Mouse (Mus musculus): ENCODE data around the gene Fbxo27. TPM values are rescaled to one million over a fixed set of nuclear protein-coding genes. Genes with fewer than 3 reads are reported as not detected.

Fbxo27 gene
- 0.37 and 0.55 TPM in 2 replicates for polyA plus RNA-seq (2012; rRNA removed)
- polyA plus RNA-seq (2014; fragmentation: Nextera tagmentation; extraction: Ambion mirVana) = 0.09 and 0.15 TPM in 2 replicates

GRCm38 (mm10) chr7:28692545-28693320 is at the start of gene Fbxo27:
Fbxo27 (plus strand) TSS chr7:28692849.
- 33% methylated on average over 30 of the region's 30 CpGs for WGBS (ENCODE audit: insufficient replicate concordance)
- Histone ChIP-seq H3K27ac (no peak within 1 kb of the TSS), H3K4me2 (ENCODE audit: low read depth) (peak within 1 kb of the TSS; percentile 56), H3K36me3 (replicated peaks; ENCODE audit: control insufficient read depth, insufficient read depth, low read depth) (no peaks in the 10 kb centered on the region), H3K27me3 (ENCODE audit: control insufficient read depth, insufficient read depth, low read length) (peaks cover 19% of the 10 kb centered on the region), H3K9me3 (ENCODE audit: control insufficient read depth, low read length) (no peaks in the 10 kb centered on the region), H3K4me1 (replicated peaks; ENCODE audit: control insufficient read depth in 2 of 2, insufficient read depth in 2 of 2, low read length in 1 of 2) (no peaks in the 10 kb centered on the region), H3K4me3 (ENCODE audit: insufficient read depth in 1 of 2, low read depth in 2 of 2, low read length in 2 of 2) (peak within 1 kb of the TSS; percentile 5 to 26; a peak in 3 of 4 replicates), H3K9ac (replicated peaks) (no peak within 1 kb of the TSS)
- no peak for ATAC-seq (ENCODE audit: insufficient read depth)
- no peak for TF ChIP-seq CTCF (IDR thresholded peaks at IDR 0.05; ENCODE audit: low read depth)
- no peak for TF ChIP-seq EP300 (IDR thresholded peaks at IDR 0.05; ENCODE audit: low read depth)
- DNase-seq (ENCODE audit: low read depth in 3 of 3, low spot score in 3 of 3) = no peak

GRCm38 (mm10) chr7:28645366-28645765 is 47.3 kb upstream of the Fbxo27 start:
- DNase-seq (ENCODE audit: low read depth in 3 of 3, low spot score in 3 of 3) = no peak
- 66% methylated on average over 6 of the region's 6 CpGs for WGBS (ENCODE audit: insufficient replicate concordance)
- Histone ChIP-seq H3K9me3 (ENCODE audit: control insufficient read depth, low read length) (no peaks in the 10 kb centered on the region), H3K4me2 (ENCODE audit: low read depth) (no peak overlapping the region), H3K4me1 (replicated peaks; ENCODE audit: control insufficient read depth in 2 of 2, insufficient read depth in 2 of 2, low read length in 1 of 2) (no peaks in the 10 kb centered on the region; a peak in 1 of 4 replicates), H3K4me3 (ENCODE audit: insufficient read depth in 1 of 2, low read depth in 2 of 2, low read length in 2 of 2) (no peak overlapping the region), H3K27me3 (ENCODE audit: control insufficient read depth, insufficient read depth, low read length) (no peaks in the 10 kb centered on the region), H3K36me3 (replicated peaks; ENCODE audit: control insufficient read depth, insufficient read depth, low read depth) (no peaks in the 10 kb centered on the region), H3K27ac (no peak overlapping the region), H3K9ac (replicated peaks) (no peak overlapping the region)
- TF ChIP-seq CTCF (IDR thresholded peaks at IDR 0.05; ENCODE audit: low read depth) (no peak), EP300 (IDR thresholded peaks at IDR 0.05; ENCODE audit: low read depth) (no peak)
- no peak for ATAC-seq (ENCODE audit: insufficient read depth)

DNA sequence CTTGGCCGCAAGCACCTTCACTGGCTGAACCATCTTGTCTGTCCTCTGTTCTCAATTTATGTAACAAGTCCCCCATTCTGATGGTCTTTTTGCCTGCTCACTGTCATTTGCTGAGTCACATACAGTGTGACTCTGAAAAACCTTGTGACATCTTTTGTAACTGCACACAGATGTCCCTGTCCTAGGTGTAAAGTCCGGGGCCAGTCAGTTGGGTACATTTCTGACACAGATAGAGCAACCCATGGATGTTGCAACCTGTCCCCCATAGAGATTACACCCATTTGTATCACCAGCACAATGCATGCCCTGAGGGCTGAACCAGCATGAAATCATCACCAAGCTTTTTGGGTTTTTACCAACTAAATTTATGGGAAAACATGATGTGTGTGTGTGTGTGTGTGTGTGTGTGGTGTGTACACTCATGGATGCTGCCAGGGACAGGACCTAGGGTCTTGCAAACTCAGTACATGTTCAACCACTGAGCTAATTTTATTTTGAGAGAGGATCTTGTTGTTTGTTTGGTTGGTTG is 46.6 kb upstream of the Fbxo27 start:
- WGBS (ENCODE audit: insufficient replicate concordance) = 59% methylated on average over 2 of the region's 2 CpGs
- ATAC-seq (ENCODE audit: insufficient read depth) (peak; percentile 62), DNase-seq (ENCODE audit: low read depth in 3 of 3, low spot score in 3 of 3) (peak; percentile 10 to 25 (median 16))
- TF ChIP-seq CTCF (IDR thresholded peaks at IDR 0.05; ENCODE audit: low read depth) (no peak), EP300 (IDR thresholded peaks at IDR 0.05; ENCODE audit: low read depth) (no peak)
- Histone ChIP-seq H3K4me2 (ENCODE audit: low read depth) (no peak overlapping the region), H3K4me1 (replicated peaks; ENCODE audit: control insufficient read depth in 2 of 2, insufficient read depth in 2 of 2, low read length in 1 of 2) (no peaks in the 10 kb centered on the region; a peak in 1 of 4 replicates), H3K9me3 (ENCODE audit: control insufficient read depth, low read length) (no peaks in the 10 kb centered on the region), H3K27ac (no peak overlapping the region), H3K36me3 (replicated peaks; ENCODE audit: control insufficient read depth, insufficient read depth, low read depth) (no peaks in the 10 kb centered on the region), H3K9ac (replicated peaks) (no peak overlapping the region), H3K27me3 (ENCODE audit: control insufficient read depth, insufficient read depth, low read length) (no peaks in the 10 kb centered on the region), H3K4me3 (ENCODE audit: insufficient read depth in 1 of 2, low read depth in 2 of 2, low read length in 2 of 2) (no peak overlapping the region)

- H3K27ac ChIP-seq = no peak overlapping the region
- no peak for ATAC-seq (ENCODE audit: insufficient read depth)
- H3K4me1 ChIP-seq (replicated peaks; ENCODE audit: control insufficient read depth in 2 of 2, insufficient read depth in 2 of 2, low read length in 1 of 2) = no peaks in the 10 kb centered on the region; a peak in 1 of 4 replicates
- H3K36me3 ChIP-seq (replicated peaks; ENCODE audit: control insufficient read depth, insufficient read depth, low read depth) = no peaks in the 10 kb centered on the region
- H3K27me3 ChIP-seq (ENCODE audit: control insufficient read depth, insufficient read depth, low read length) = no peaks in the 10 kb centered on the region
- TF ChIP-seq EP300 (IDR thresholded peaks at IDR 0.05; ENCODE audit: low read depth) = no peak
- H3K4me3 ChIP-seq (ENCODE audit: insufficient read depth in 1 of 2, low read depth in 2 of 2, low read length in 2 of 2) = no peak overlapping the region
- no peak for DNase-seq (ENCODE audit: low read depth in 3 of 3, low spot score in 3 of 3)
- no peak overlapping the region for H3K9ac ChIP-seq (replicated peaks)
- no peaks in the 10 kb centered on the region for H3K9me3 ChIP-seq (ENCODE audit: control insufficient read depth, low read length)
- no peak overlapping the region for H3K4me2 ChIP-seq (ENCODE audit: low read depth)
- 38% methylated on average over 7 of the region's 7 CpGs for WGBS (ENCODE audit: insufficient replicate concordance)
Observed at GRCm38 (mm10) chr7:28647016-28647415, 45.6 kb upstream of the Fbxo27 start.

DNA sequence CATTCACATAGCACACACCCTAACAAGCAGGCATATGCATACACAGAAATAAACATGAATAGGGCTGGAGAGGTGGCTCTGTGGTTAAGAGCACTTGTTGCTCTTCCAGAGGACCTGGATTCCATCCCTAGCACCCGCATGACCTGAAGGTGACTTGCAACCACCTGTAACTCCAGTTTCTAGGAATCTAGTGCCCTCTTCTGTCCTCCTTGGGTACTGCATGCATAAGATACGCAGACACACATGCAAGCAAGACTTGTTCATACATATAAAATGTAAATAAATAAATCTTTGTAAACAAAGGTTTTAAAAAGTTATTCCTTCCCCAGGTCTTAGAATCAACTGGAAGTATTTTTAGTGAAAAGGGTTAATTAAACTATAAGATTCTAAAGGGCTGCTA is 41.5 kb upstream of the Fbxo27 start:
- 69% methylated on average over 2 of the region's 2 CpGs for WGBS (ENCODE audit: insufficient replicate concordance)
- Histone ChIP-seq H3K27me3 (ENCODE audit: control insufficient read depth, insufficient read depth, low read length) (no peaks in the 10 kb centered on the region), H3K9me3 (ENCODE audit: control insufficient read depth, low read length) (no peaks in the 10 kb centered on the region), H3K36me3 (replicated peaks; ENCODE audit: control insufficient read depth, insufficient read depth, low read depth) (no peaks in the 10 kb centered on the region), H3K4me2 (ENCODE audit: low read depth) (no peak overlapping the region), H3K27ac (no peak overlapping the region), H3K4me3 (ENCODE audit: insufficient read depth in 1 of 2, low read depth in 2 of 2, low read length in 2 of 2) (no peak overlapping the region), H3K9ac (replicated peaks) (no peak overlapping the region), H3K4me1 (replicated peaks; ENCODE audit: control insufficient read depth in 2 of 2, insufficient read depth in 2 of 2, low read length in 1 of 2) (no peaks in the 10 kb centered on the region; a peak in 1 of 4 replicates)
- peak; percentile 54 for TF ChIP-seq CTCF (IDR thresholded peaks at IDR 0.05; ENCODE audit: low read depth)
- no peak for TF ChIP-seq EP300 (IDR thresholded peaks at IDR 0.05; ENCODE audit: low read depth)
- ATAC-seq (ENCODE audit: insufficient read depth) (no peak), DNase-seq (ENCODE audit: low read depth in 3 of 3, low spot score in 3 of 3) (peak in 1 of 3 experiments; percentile 4)

All from liver, embryonic 14.5 days (tissue).